Comparison of ENCODE assay signal across 7 mouse cellular contexts in genomic region chr11:60292718-60293117, GRCm38 (mm10). TPM values are rescaled to one million over a fixed set of nuclear protein-coding genes. Genes with fewer than 3 reads are reported as not detected.
A peak's percentile ranks its signal among the peaks of the same experiment; 100 is the strongest.
DNase-seq lines count a peak whose midpoint lies in the region; ATAC-seq lines count a peak whose summit lies in the region.

No protein-coding gene starts in this region.

- 36% methylated on average over 2 of the region's 2 CpGs for WGBS in embryonic facial prominence, embryonic 11.5 days
- WGBS in heart, embryonic 15.5 days = 42% methylated on average over 2 of the region's 2 CpGs
- WGBS in lung, embryonic 16.5 days = 39% methylated on average over 2 of the region's 2 CpGs
- WGBS in stomach, embryonic 16.5 days = 39% methylated on average over 2 of the region's 2 CpGs

- H3K4me1 ChIP-seq in embryonic facial prominence, embryonic 11.5 days (ENCODE audit: control insufficient read depth, insufficient read depth, low read length) = peaks cover 4% of the 10 kb centered on the region; the same call in 1 of the 2 replicates
- peaks cover 18% of the 10 kb centered on the region for H3K4me1 ChIP-seq in heart, embryonic 15.5 days (replicated peaks)
- H3K4me1 ChIP-seq in lung, embryonic 16.5 days (replicated peaks; ENCODE audit: control insufficient read depth, insufficient read depth, low read length) = peaks cover 42% of the 10 kb centered on the region
- H3K4me1 ChIP-seq in stomach, embryonic 16.5 days (ENCODE audit: control insufficient read depth, insufficient read depth, low read length) = peaks cover 32% of the 10 kb centered on the region

- 0 out of 2 replicates have a peak overlapping the region, but pooled peaks have one; percentile 7 for H3K27ac ChIP-seq in embryonic facial prominence, embryonic 11.5 days (replicated peaks; ENCODE audit: low read depth, low read length)
- peak overlapping the region; percentile 44 for H3K27ac ChIP-seq in heart, embryonic 15.5 days
- peak overlapping the region; percentile 66 for H3K27ac ChIP-seq in lung, embryonic 16.5 days (ENCODE audit: low read length)
- no peak overlapping the region for H3K27ac ChIP-seq in stomach, embryonic 16.5 days (ENCODE audit: low read length)

- H3K9ac ChIP-seq in embryonic facial prominence, embryonic 11.5 days (replicated peaks; ENCODE audit: low read length) = no peak overlapping the region
- H3K9ac ChIP-seq in heart, embryonic 15.5 days = no peak overlapping the region
- no peak overlapping the region for H3K9ac ChIP-seq in lung, embryonic 16.5 days (ENCODE audit: low read length)
- no peak overlapping the region for H3K9ac ChIP-seq in stomach, embryonic 16.5 days (ENCODE audit: low read length)

- H3K4me2 ChIP-seq in embryonic facial prominence, embryonic 11.5 days (ENCODE audit: low read depth, low read length) = no peak overlapping the region
- H3K4me2 ChIP-seq in heart, embryonic 15.5 days = no peak overlapping the region
- no peak overlapping the region for H3K4me2 ChIP-seq in lung, embryonic 16.5 days (ENCODE audit: low read depth, low read length)
- no peak overlapping the region for H3K4me2 ChIP-seq in stomach, embryonic 16.5 days (ENCODE audit: low read depth, low read length)

- no peaks in the 10 kb centered on the region for H3K27me3 ChIP-seq in embryonic facial prominence, embryonic 11.5 days (ENCODE audit: control insufficient read depth, insufficient read depth, low read length)
- no peaks in the 10 kb centered on the region for H3K27me3 ChIP-seq in heart, embryonic 15.5 days
- H3K27me3 ChIP-seq in lung, embryonic 16.5 days (ENCODE audit: control insufficient read depth, insufficient read depth, low read depth, low read length) = no peaks in the 10 kb centered on the region
- no peaks in the 10 kb centered on the region for H3K27me3 ChIP-seq in stomach, embryonic 16.5 days (ENCODE audit: control insufficient read depth, insufficient read depth, low read length)

- no peaks in the 10 kb centered on the region for H3K9me3 ChIP-seq in embryonic facial prominence, embryonic 11.5 days (replicated peaks; ENCODE audit: control insufficient read depth, low read length)
- H3K9me3 ChIP-seq in heart, embryonic 15.5 days (replicated peaks) = no peaks in the 10 kb centered on the region
- H3K9me3 ChIP-seq in lung, embryonic 16.5 days (ENCODE audit: control insufficient read depth, low read length) = no peaks in the 10 kb centered on the region
- H3K9me3 ChIP-seq in stomach, embryonic 16.5 days (replicated peaks; ENCODE audit: control insufficient read depth, low read length) = no peaks in the 10 kb centered on the region

- no peak; the same call in 1 of the 2 replicates for ATAC-seq in embryonic facial prominence, embryonic 11.5 days (replicated peaks; ENCODE audit: insufficient number of reproducible peaks, low FRiP score, low TSS enrichment, low read depth)
- peak; percentile 86 for ATAC-seq in heart, embryonic 15.5 days (replicated peaks; ENCODE audit: insufficient number of reproducible peaks, insufficient read depth, low FRiP score, low read depth)
- peak; percentile 78 for ATAC-seq in lung, embryonic 16.5 days (ENCODE audit: low read depth)
- ATAC-seq in stomach, embryonic 16.5 days (ENCODE audit: insufficient read depth, low FRiP score) = peak; percentile 71; the same call in 1 of the 2 replicates

- no peak overlapping the region for H3K4me3 ChIP-seq in embryonic facial prominence, embryonic 11.5 days (ENCODE audit: low read depth, low read length)
- no peak overlapping the region for H3K4me3 ChIP-seq in heart, embryonic 15.5 days
- no peak overlapping the region for H3K4me3 ChIP-seq in lung, embryonic 16.5 days (ENCODE audit: low read length)
- no peak overlapping the region for H3K4me3 ChIP-seq in stomach, embryonic 16.5 days (replicated peaks; ENCODE audit: low read length)

- no peaks in the 10 kb centered on the region for H3K36me3 ChIP-seq in embryonic facial prominence, embryonic 11.5 days (replicated peaks; ENCODE audit: control insufficient read depth, insufficient read depth, low read depth, low read length)
- H3K36me3 ChIP-seq in heart, embryonic 15.5 days = no peaks in the 10 kb centered on the region
- no peaks in the 10 kb centered on the region for H3K36me3 ChIP-seq in lung, embryonic 16.5 days (ENCODE audit: control insufficient read depth, insufficient read depth, low read length)
- H3K36me3 ChIP-seq in stomach, embryonic 16.5 days (ENCODE audit: control insufficient read depth, insufficient read depth, low read length) = no peaks in the 10 kb centered on the region

- peak; percentile 67 for DNase-seq in ES-CJ7 (ENCODE audit: low read depth, low spot score)
- peak; percentile 71 for DNase-seq in adrenal gland, postnatal 10 days
- DNase-seq in embryonic facial prominence, embryonic 11.5 days (ENCODE audit: low spot score) = peak; percentile 80
- DNase-seq in kidney, postnatal 25 days = peak; percentile 62 to 64

RNA-seq across cellular contexts. Expression of gene Tom1l2, which starts 60.0 kb away (rescaled TPM):
- total RNA-seq in adrenal gland, postnatal 10 days (2021) = 10 to 100 TPM; 49.9 to 61.5 TPM
- polyA plus RNA-seq in embryonic facial prominence, embryonic 11.5 days (2014; fragmentation: Nextera tagmentation; extraction: Ambion mirVana) = 9.0 and 11.5 TPM in 2 replicates
- polyA plus RNA-seq in heart, embryonic 15.5 days (2015; fragmentation: Nextera tagmentation; extraction: Ambion mirVana) = 30.0 and 37.8 TPM in 2 replicates
- polyA plus RNA-seq in lung, embryonic 16.5 days (2015; fragmentation: Nextera tagmentation; extraction: Ambion mirVana) = 29.6 and 33.4 TPM in 2 replicates
- polyA plus RNA-seq in stomach, embryonic 16.5 days (2015; fragmentation: Nextera tagmentation; extraction: Ambion mirVana) = 29.9 and 35.8 TPM in 2 replicates
